Mouse (Mus musculus) liver, embryonic 11.5 days (tissue): Measurements from ENCODE around the gene Tas1r2. TPM values are rescaled to one million over a fixed set of nuclear protein-coding genes. Genes with fewer than 3 reads are reported as not detected.

Experiments
- ATAC-seq: fragments of 200-750 bp; cut with Nextera tagmentation; replicated peaks from 2 replicates; pipeline ENCODE4 v1.8.0; 2017; ENCODE audit warnings: moderate number of reproducible peaks, mild to moderate bottlenecking, moderate TSS enrichment, moderate library complexity; ENCODE audit not compliant: low FRiP score
- DNase-seq: peaks from one replicate; pipeline ENCODE4 v3.0.0-alpha.2; 2017; ENCODE audit warnings: low spot score
- H3K27ac ChIP-seq: fragments of 300-500 bp; sonication (generic); 2 replicates; pipeline ENCODE4 v1.5.1; 2014; ENCODE audit warnings: mild to moderate bottlenecking, low read depth, low read length, control low read depth
- H3K27me3 ChIP-seq: fragments of 300-500 bp; sonication (generic); replicated peaks from 2 replicates; pipeline ENCODE4 v1.6.1; 2014; ENCODE audit warnings: low read length, mixed read lengths; ENCODE audit not compliant: control insufficient read depth, insufficient read depth
- H3K36me3 ChIP-seq: fragments of 300-500 bp; sonication (generic); 2 replicates; pipeline ENCODE4 v1.6.1; 2014; ENCODE audit warnings: mild to moderate bottlenecking, low read length, moderate library complexity, mixed read lengths; ENCODE audit not compliant: control insufficient read depth, insufficient read depth
- H3K4me1 ChIP-seq: fragments of 300-500 bp; sonication (generic); replicated peaks from 2 replicates; pipeline ENCODE4 v1.6.1; 2014; ENCODE audit warnings: low read length, mixed read lengths; ENCODE audit not compliant: control insufficient read depth, insufficient read depth
- H3K4me2 ChIP-seq: fragments of 300-500 bp; sonication (generic); 2 replicates; pipeline ENCODE4 v1.6.1; 2014; ENCODE audit warnings: mild to moderate bottlenecking, control low read depth, moderate library complexity
- H3K4me3 ChIP-seq: fragments of 300-500 bp; sonication (generic); 2 replicates; pipeline ENCODE4 v1.5.1; 2014; ENCODE audit warnings: low read depth, low read length, control low read depth
- H3K9ac ChIP-seq: fragments of 300-500 bp; sonication (generic); 2 replicates; pipeline ENCODE4 v1.6.1; 2014; ENCODE audit warnings: low read depth, low read length, control low read depth
- H3K9me3 ChIP-seq: fragments of 300-500 bp; sonication (generic); 2 replicates; pipeline ENCODE4 v1.6.1; 2016; ENCODE audit warnings: low read length, inconsistent platforms, mixed read lengths; ENCODE audit not compliant: control insufficient read depth
- WGBS: fragments of 180-500 bp; shearing (Covaris S2); extraction: QIAGEN DNeasy Blood & Tissue Kit; methylation state at CpG from one replicate; pipeline ENCODE4 v1.1.7; 2014; 5-methylcytosine and 5-hydroxymethylcytosine counted together
- polyA plus RNA-seq: library from polyadenylated mRNA; unstranded; fragments of >200 nt; fragmentation: Nextera tagmentation; extraction: Ambion mirVana; gene quantifications from 2 replicates; pipeline ENCODE4 v1.2.1, GENCODE M21; 2014

Tas1r2 gene
- polyA plus RNA-seq, 1 experiment from 2014 or later = not detected

DNA sequence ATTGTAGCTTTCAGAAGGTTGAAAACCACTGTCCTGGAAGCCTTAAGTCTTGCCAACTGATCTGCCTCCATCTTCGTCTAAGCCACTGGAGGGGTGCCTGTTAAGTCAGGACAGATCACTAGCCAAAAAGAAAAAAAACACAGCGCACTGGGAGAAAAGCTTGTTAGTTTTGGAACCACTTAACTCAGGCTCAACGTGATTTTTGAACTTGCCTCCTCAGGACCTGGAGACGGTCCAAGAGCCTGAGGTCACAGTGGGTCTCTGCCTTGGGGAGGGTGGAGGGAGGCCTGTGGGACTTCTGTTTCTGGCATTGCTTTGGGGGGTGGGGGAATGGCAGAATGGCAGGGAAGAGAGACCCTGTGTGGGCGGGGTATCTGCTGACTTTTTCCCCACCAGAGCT is 22.2 kb upstream of the Tas1r2 start:
- Histone ChIP-seq H3K9ac (no peak overlapping the region), H3K4me2 (no peak overlapping the region), H3K4me3 (no peak overlapping the region), H3K36me3 (no peaks in the 10 kb centered on the region), H3K4me1 (peaks cover 3% of the 10 kb centered on the region; the same call in 1 of the 2 replicates), H3K9me3 (no peaks in the 10 kb centered on the region), H3K27me3 (no peaks in the 10 kb centered on the region), H3K27ac (no peak overlapping the region)
- DNase-seq (no peak), ATAC-seq (no peak)
- WGBS = 81% methylated on average over 5 of the region's 5 CpGs

GRCm38 (mm10) chr4:139631569-139632253 is 21.6 kb upstream of the Tas1r2 start:
- Histone ChIP-seq H3K9ac (no peak overlapping the region), H3K4me1 (peaks cover 3% of the 10 kb centered on the region; the same call in 1 of the 2 replicates), H3K9me3 (no peaks in the 10 kb centered on the region), H3K36me3 (no peaks in the 10 kb centered on the region), H3K4me3 (no peak overlapping the region), H3K4me2 (no peak overlapping the region), H3K27me3 (no peaks in the 10 kb centered on the region), H3K27ac (no peak overlapping the region)
- no peak for ATAC-seq
- 85% methylated on average over 7 of the region's 7 CpGs for WGBS
- no peak for DNase-seq

- no peak overlapping the region for H3K4me3 ChIP-seq
- H3K9me3 ChIP-seq = no peaks in the 10 kb centered on the region
- peaks cover 3% of the 10 kb centered on the region; the same call in 1 of the 2 replicates for H3K4me1 ChIP-seq
- no peak overlapping the region for H3K27ac ChIP-seq
- no peaks in the 10 kb centered on the region for H3K27me3 ChIP-seq
- ATAC-seq (no peak), DNase-seq (no peak)
- H3K36me3 ChIP-seq = no peaks in the 10 kb centered on the region
- H3K9ac ChIP-seq = no peak overlapping the region
- WGBS = 66% methylated on average over 10 of the region's 10 CpGs
- H3K4me2 ChIP-seq = no peak overlapping the region
Observed at GRCm38 (mm10) chr4:139632254-139632580, 21.1 kb upstream of the Tas1r2 start.

DNA sequence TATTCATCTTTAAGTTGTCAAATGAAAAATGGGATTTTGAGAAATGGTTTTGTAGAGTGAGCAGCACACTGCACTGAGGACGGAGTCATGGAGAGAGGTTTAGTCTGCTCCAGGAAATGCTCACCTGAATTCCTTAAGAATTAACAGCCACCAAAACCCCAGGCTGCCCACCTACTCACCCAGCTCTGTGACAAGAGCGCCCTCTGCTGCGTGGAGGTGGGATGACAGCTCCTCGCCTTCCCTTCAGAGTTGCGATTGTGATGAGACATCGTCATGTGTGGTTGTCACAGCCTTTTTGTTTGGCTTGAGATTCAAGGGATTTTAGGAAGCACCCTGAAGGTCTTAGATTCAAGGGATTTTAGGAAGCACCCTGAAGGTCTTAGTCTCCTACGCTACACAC is 17.0 kb upstream of the Tas1r2 start:
- 22% methylated on average over 7 of the region's 7 CpGs for WGBS
- Histone ChIP-seq H3K4me2 (no peak overlapping the region), H3K4me3 (no peak overlapping the region), H3K4me1 (peaks cover 10% of the 10 kb centered on the region; the same call in 1 of the 2 replicates), H3K36me3 (no peaks in the 10 kb centered on the region), H3K9me3 (no peaks in the 10 kb centered on the region), H3K9ac (no peak overlapping the region), H3K27me3 (peaks cover 7% of the 10 kb centered on the region), H3K27ac (no peak overlapping the region)
- ATAC-seq = no peak
- peak; percentile 61 for DNase-seq

GRCm38 (mm10) chr4:139637847-139638246 is 15.5 kb upstream of the Tas1r2 start:
- Histone ChIP-seq H3K27me3 (peaks cover 21% of the 10 kb centered on the region), H3K27ac (no peak overlapping the region), H3K4me2 (no peak overlapping the region), H3K36me3 (no peaks in the 10 kb centered on the region), H3K4me1 (peaks cover 16% of the 10 kb centered on the region; the same call in 1 of the 2 replicates), H3K4me3 (no peak overlapping the region), H3K9me3 (no peaks in the 10 kb centered on the region), H3K9ac (no peak overlapping the region)
- no peak for DNase-seq
- no peak for ATAC-seq
- WGBS = 86% methylated on average over 9 of the region's 9 CpGs

DNA sequence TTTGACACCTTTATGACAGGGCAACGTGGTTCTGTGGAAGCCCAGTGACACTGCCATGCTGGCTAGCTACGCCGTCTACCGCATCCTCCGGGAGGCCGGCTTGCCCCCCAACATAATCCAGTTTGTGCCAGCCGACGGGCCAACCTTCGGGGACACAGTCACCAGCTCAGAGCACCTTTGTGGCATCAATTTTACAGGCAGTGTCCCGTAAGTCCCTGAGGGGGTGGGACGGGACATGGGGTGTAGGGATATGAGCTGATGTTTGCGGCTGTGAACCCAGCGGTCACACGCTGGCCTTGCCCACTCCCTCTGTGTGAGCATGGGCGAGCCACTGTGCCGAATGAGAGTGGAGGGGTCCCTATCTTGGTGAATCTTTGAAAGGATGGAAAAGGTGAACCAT is 15.0 kb upstream of the Tas1r2 start:
- no peak for ATAC-seq
- no peaks in the 10 kb centered on the region for H3K9me3 ChIP-seq
- no peak overlapping the region for H3K4me3 ChIP-seq
- H3K9ac ChIP-seq = no peak overlapping the region
- peaks cover 22% of the 10 kb centered on the region for H3K27me3 ChIP-seq
- 89% methylated on average over 16 of the region's 16 CpGs for WGBS
- peaks cover 16% of the 10 kb centered on the region; the same call in 1 of the 2 replicates for H3K4me1 ChIP-seq
- DNase-seq = no peak
- H3K27ac ChIP-seq = no peak overlapping the region
- no peak overlapping the region for H3K4me2 ChIP-seq
- no peaks in the 10 kb centered on the region for H3K36me3 ChIP-seq

GRCm38 (mm10) chr4:139639801-139640200 is 13.5 kb upstream of the Tas1r2 start:
- no peak overlapping the region for H3K27ac ChIP-seq
- 0 out of 2 replicates have a peak, but pooled peaks cover 3% of the 10 kb centered on the region for H3K36me3 ChIP-seq
- H3K4me1 ChIP-seq = peaks cover 16% of the 10 kb centered on the region; the same call in 1 of the 2 replicates
- WGBS = 58% methylated on average over 12 of the region's 12 CpGs
- no peaks in the 10 kb centered on the region for H3K9me3 ChIP-seq
- no peak overlapping the region for H3K4me2 ChIP-seq
- DNase-seq (no peak), ATAC-seq (no peak)
- H3K27me3 ChIP-seq = peaks cover 23% of the 10 kb centered on the region
- no peak overlapping the region for H3K9ac ChIP-seq
- no peak overlapping the region for H3K4me3 ChIP-seq

DNA sequence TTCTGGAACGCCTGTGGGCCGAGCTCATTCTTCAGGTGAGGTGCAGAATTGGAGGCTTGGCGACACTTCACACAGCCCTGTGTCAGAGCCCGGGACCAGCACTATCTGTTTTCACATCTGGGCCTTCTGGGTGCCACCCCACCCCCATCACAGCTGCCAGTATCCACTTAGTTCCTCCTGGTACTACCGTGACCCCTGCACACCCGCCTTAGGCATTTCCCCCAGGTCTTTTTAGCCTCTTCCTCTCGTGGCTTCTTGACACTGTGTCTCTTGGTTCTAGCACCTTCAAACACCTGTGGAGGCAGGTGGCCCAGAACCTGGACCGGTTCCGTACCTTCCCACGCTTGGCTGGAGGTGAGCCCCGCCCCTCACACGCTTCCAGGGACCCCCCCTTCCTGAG is 13.0 kb upstream of the Tas1r2 start:
- Histone ChIP-seq H3K27me3 (peaks cover 23% of the 10 kb centered on the region), H3K9me3 (no peaks in the 10 kb centered on the region), H3K36me3 (0 out of 2 replicates have a peak, but pooled peaks cover 6% of the 10 kb centered on the region), H3K4me1 (peaks cover 16% of the 10 kb centered on the region; the same call in 1 of the 2 replicates), H3K4me2 (no peak overlapping the region), H3K4me3 (no peak overlapping the region), H3K9ac (no peak overlapping the region), H3K27ac (no peak overlapping the region)
- DNase-seq (no peak), ATAC-seq (no peak)
- 47% methylated on average over 12 of the region's 12 CpGs for WGBS

DNA sequence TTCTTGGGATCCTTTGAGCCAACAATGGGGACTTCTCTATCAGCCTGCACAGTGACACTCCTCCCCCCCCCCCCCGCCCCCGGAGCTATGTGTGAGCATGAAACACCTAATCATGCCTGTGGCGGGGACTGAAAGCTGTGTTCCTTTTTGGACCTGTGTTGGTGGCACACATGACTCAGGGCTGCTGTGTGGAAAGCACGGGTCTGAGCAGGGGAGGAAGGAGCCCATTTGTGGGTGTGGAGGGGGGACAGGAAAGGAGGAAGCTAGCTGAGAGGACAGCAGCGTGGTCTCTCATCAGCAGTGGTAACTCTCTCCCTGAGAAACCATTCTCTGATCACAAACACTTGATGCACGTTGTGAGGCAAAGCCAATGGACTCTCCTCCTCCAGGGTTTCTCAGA is 12.6 kb upstream of the Tas1r2 start:
- peaks cover 16% of the 10 kb centered on the region; the same call in 1 of the 2 replicates for H3K4me1 ChIP-seq
- peaks cover 23% of the 10 kb centered on the region for H3K27me3 ChIP-seq
- WGBS = 48% methylated on average over 6 of the region's 6 CpGs
- ATAC-seq = no peak
- H3K4me2 ChIP-seq = no peak overlapping the region
- no peak overlapping the region for H3K27ac ChIP-seq
- no peaks in the 10 kb centered on the region for H3K9me3 ChIP-seq
- H3K9ac ChIP-seq = no peak overlapping the region
- H3K4me3 ChIP-seq = no peak overlapping the region
- DNase-seq = no peak
- H3K36me3 ChIP-seq = 0 out of 2 replicates have a peak, but pooled peaks cover 6% of the 10 kb centered on the region
